ENCODE assay signal across 22 mouse cellular contexts in the genomic region with DNA sequence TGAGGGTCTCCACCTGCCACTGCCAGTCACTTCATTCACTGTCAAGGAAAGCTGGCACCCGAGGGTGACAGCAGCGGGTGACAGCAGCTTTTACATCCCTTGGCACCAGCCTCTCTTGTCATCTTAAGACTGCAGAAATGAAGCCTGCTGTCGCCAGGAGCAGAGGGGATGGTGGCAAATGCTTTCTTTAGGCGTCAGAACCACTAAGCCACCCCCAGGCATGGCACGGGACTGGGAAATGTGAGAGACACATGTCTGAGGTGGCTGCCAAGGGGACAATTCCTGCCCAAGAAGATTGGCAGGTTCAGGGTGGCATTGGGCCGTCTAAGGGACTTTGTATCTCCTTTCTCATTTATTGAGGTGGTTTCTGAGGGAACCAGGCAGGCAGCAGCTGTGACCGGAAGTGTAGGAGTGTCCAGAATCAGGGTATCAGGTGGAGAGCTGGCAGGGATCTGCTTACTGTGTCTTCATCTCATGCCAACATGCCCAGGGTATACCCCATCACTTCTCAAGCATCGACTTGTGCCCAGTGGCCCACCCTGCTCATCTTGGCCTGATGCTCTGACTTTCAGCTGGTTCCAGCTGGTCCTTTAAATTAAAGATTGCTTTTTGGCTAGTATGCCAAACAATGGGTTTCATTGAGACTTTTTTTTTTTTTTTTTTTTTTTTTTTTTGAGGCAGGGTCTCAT. TPM values are rescaled to one million over a fixed set of nuclear protein-coding genes. Genes with fewer than 3 reads are reported as not detected.
DNase-seq lines count a peak whose midpoint lies in the region; ATAC-seq lines count a peak whose summit lies in the region.
"Had no signal": no experiment of that assay in that cellular context is flagged by ENCODE, and none has a peak within 500 bp of the region (broad histone marks: within the 10 kb centered on the region; RNA-seq: fewer than 3 reads in every experiment).

No protein-coding gene starts in this region.

- WGBS in hindbrain, embryonic 15.5 days = 66% methylated on average over 8 of the region's 8 CpGs
- WGBS in hindbrain, embryonic 12.5 days = 72% methylated on average over 8 of the region's 8 CpGs
- 72% methylated on average over 8 of the region's 8 CpGs for WGBS in midbrain, embryonic 16.5 days
- whole genome bisulfite sequencing in midbrain, embryonic 10.5 days = 79% methylated on average over 8 of the region's 8 CpGs
- 73% methylated on average over 8 of the region's 8 CpGs for WGBS in heart, embryonic 10.5 days

- peak; percentile 72 to 85 for DNase-seq in cerebellum, postnatal 10 days
- DNase-seq in cerebellum, adult 18-20 months = no peak
- no peak for DNase-seq in midbrain, embryonic 10.5 days (ENCODE audit: low spot score)
- DNase-seq in heart, embryonic 10.5 days (ENCODE audit: low spot score) = no peak
- no peak for DNase-seq in frontal cortex, postnatal 25 days (ENCODE audit: low spot score in 2 of 2)
- DNase-seq: adrenal gland, adult 8-10 months; cerebellum, adult 9-10 months; gastrocnemius, postnatal 10 days; heart, adult 11 months; thymus, adult 18-20 months had no signal

- no peak overlapping the region for H3K4me2 ChIP-seq in hindbrain, embryonic 15.5 days
- no peak overlapping the region for H3K4me2 ChIP-seq in hindbrain, embryonic 12.5 days (replicated peaks)
- no peak overlapping the region for H3K4me2 ChIP-seq in midbrain, embryonic 16.5 days (ENCODE audit: low read length)
- H3K4me2 ChIP-seq: embryonic facial prominence, embryonic 12.5 days; heart, embryonic 12.5 days; liver, embryonic 15.5 days; lung, embryonic 15.5 days had no signal

- no peak overlapping the region for H3K9ac ChIP-seq in hindbrain, embryonic 15.5 days
- H3K9ac ChIP-seq in hindbrain, embryonic 12.5 days = no peak overlapping the region
- H3K9ac ChIP-seq in midbrain, embryonic 16.5 days (ENCODE audit: low read depth, low read length) = no peak overlapping the region
- H3K9ac ChIP-seq: embryonic facial prominence, embryonic 12.5 days; heart, embryonic 12.5 days; liver, embryonic 15.5 days; lung, embryonic 15.5 days had no signal

- H3K9me3 ChIP-seq in hindbrain, embryonic 15.5 days = no peaks in the 10 kb centered on the region
- H3K9me3 ChIP-seq in hindbrain, embryonic 12.5 days (replicated peaks) = no peaks in the 10 kb centered on the region
- H3K9me3 ChIP-seq in midbrain, embryonic 16.5 days (replicated peaks; ENCODE audit: control insufficient read depth, low read length, poor library complexity, severe bottlenecking) = no peaks in the 10 kb centered on the region
- H3K9me3 ChIP-seq in midbrain, embryonic 10.5 days (replicated peaks) = no peaks in the 10 kb centered on the region
- H3K9me3 ChIP-seq in heart, embryonic 10.5 days = no peaks in the 10 kb centered on the region
- H3K9me3 ChIP-seq: embryonic facial prominence, embryonic 12.5 days; heart, embryonic 12.5 days; limb, embryonic 10.5 days; liver, embryonic 15.5 days; lung, embryonic 15.5 days; megakaryocyte, embryonic 14.5 days had no signal

- H3K27ac ChIP-seq in hindbrain, embryonic 15.5 days (replicated peaks) = 0 out of 2 replicates have a peak overlapping the region, but pooled peaks have one; percentile 2
- H3K27ac ChIP-seq in hindbrain, embryonic 12.5 days = no peak overlapping the region
- H3K27ac ChIP-seq in midbrain, embryonic 16.5 days (ENCODE audit: low read length) = no peak overlapping the region
- H3K27ac ChIP-seq in midbrain, embryonic 10.5 days (replicated peaks) = no peak overlapping the region
- H3K27ac ChIP-seq in heart, embryonic 10.5 days = no peak overlapping the region
- H3K27ac ChIP-seq: embryonic facial prominence, embryonic 12.5 days; limb, embryonic 10.5 days; liver, embryonic 15.5 days; lung, embryonic 15.5 days had no signal

- H3K4me3 ChIP-seq in hindbrain, embryonic 15.5 days = no peak overlapping the region
- H3K4me3 ChIP-seq in hindbrain, embryonic 12.5 days = no peak overlapping the region
- H3K4me3 ChIP-seq in midbrain, embryonic 16.5 days (ENCODE audit: low read depth, low read length) = no peak overlapping the region
- H3K4me3 ChIP-seq in midbrain, embryonic 10.5 days = no peak overlapping the region
- no peak overlapping the region for H3K4me3 ChIP-seq in heart, embryonic 10.5 days
- H3K4me3 ChIP-seq: embryonic facial prominence, embryonic 12.5 days; heart, embryonic 12.5 days; limb, embryonic 10.5 days; liver, embryonic 15.5 days; lung, embryonic 15.5 days; megakaryocyte, embryonic 14.5 days had no signal

- H3K4me1 ChIP-seq in hindbrain, embryonic 15.5 days (replicated peaks) = peaks cover 4% of the 10 kb centered on the region; the same call in 1 of the 2 replicates
- peaks cover 4% of the 10 kb centered on the region; the same call in 1 of the 2 replicates for H3K4me1 ChIP-seq in hindbrain, embryonic 12.5 days
- H3K4me1 ChIP-seq in midbrain, embryonic 16.5 days (ENCODE audit: control insufficient read depth, insufficient read depth, low read length) = no peaks in the 10 kb centered on the region
- peaks cover 8% of the 10 kb centered on the region for H3K4me1 ChIP-seq in midbrain, embryonic 10.5 days
- H3K4me1 ChIP-seq in heart, embryonic 10.5 days = peaks cover 6% of the 10 kb centered on the region; the same call in 1 of the 2 replicates
- H3K4me1 ChIP-seq: embryonic facial prominence, embryonic 12.5 days; heart, embryonic 12.5 days; liver, embryonic 15.5 days; lung, embryonic 15.5 days had no signal

- H3K27me3 ChIP-seq in hindbrain, embryonic 15.5 days = 0 out of 2 replicates have a peak, but pooled peaks cover 14% of the 10 kb centered on the region
- peaks cover 5% of the 10 kb centered on the region; the same call in 1 of the 2 replicates for H3K27me3 ChIP-seq in hindbrain, embryonic 12.5 days
- H3K27me3 ChIP-seq in midbrain, embryonic 16.5 days (ENCODE audit: control insufficient read depth, insufficient read depth, low read depth, low read length) = no peaks in the 10 kb centered on the region; the same call in 1 of the 2 replicates
- H3K27me3 ChIP-seq in midbrain, embryonic 10.5 days (ENCODE audit: low read depth, poor library complexity, severe bottlenecking) = peaks cover 15% of the 10 kb centered on the region
- peaks cover 70% of the 10 kb centered on the region for H3K27me3 ChIP-seq in heart, embryonic 10.5 days (ENCODE audit: insufficient read depth, poor library complexity, severe bottlenecking)
- H3K27me3 ChIP-seq: embryonic facial prominence, embryonic 12.5 days had no signal

- H3K36me3 ChIP-seq in hindbrain, embryonic 15.5 days = no peaks in the 10 kb centered on the region
- no peaks in the 10 kb centered on the region for H3K36me3 ChIP-seq in hindbrain, embryonic 12.5 days
- H3K36me3 ChIP-seq in midbrain, embryonic 16.5 days (ENCODE audit: control insufficient read depth, insufficient read depth, low read length) = no peaks in the 10 kb centered on the region
- no peaks in the 10 kb centered on the region for H3K36me3 ChIP-seq in midbrain, embryonic 10.5 days
- no peaks in the 10 kb centered on the region for H3K36me3 ChIP-seq in heart, embryonic 10.5 days
- H3K36me3 ChIP-seq: embryonic facial prominence, embryonic 12.5 days; heart, embryonic 12.5 days; limb, embryonic 10.5 days; liver, embryonic 15.5 days; lung, embryonic 15.5 days had no signal

- peak; percentile 59 for ATAC-seq in hindbrain, embryonic 15.5 days (ENCODE audit: low FRiP score, low read depth)
- ATAC-seq in hindbrain, embryonic 12.5 days (ENCODE audit: low FRiP score) = no peak
- ATAC-seq in midbrain, embryonic 16.5 days = 0 out of 2 replicates have a peak, but pooled peaks have one; percentile 58
- ATAC-seq: activated CD4-positive, CD25-positive, alpha-beta regulatory T cell, adult 4 months; intestine, postnatal 0 days had no signal

RNA-seq across cellular contexts. Expression of gene Mocs3, which starts 17.9 kb away (rescaled TPM):
- 8.5 and 10.2 TPM in 2 replicates for polyA plus RNA-seq in hindbrain, embryonic 15.5 days (2015; fragmentation: Nextera tagmentation; extraction: Ambion mirVana)
- 12.2 and 13.7 TPM in 2 replicates for polyA plus RNA-seq in hindbrain, embryonic 12.5 days (2016; fragmentation: Nextera tagmentation; extraction: Ambion mirVana)
- 7.5 and 8.5 TPM in 2 replicates for polyA plus RNA-seq in midbrain, embryonic 16.5 days (2015; fragmentation: Nextera tagmentation; extraction: Ambion mirVana)
- 6.9 and 7.0 TPM in 2 replicates for polyA plus RNA-seq in midbrain, embryonic 10.5 days (2016; fragmentation: Nextera tagmentation; extraction: Ambion mirVana)
- 5.3 and 7.3 TPM in 2 replicates for polyA plus RNA-seq in heart, embryonic 10.5 days (2016; fragmentation: Nextera tagmentation; extraction: Ambion mirVana)

RNA-seq across cellular contexts. Expression of gene Dpm1, which starts 17.9 kb away (rescaled TPM):
- polyA plus RNA-seq in hindbrain, embryonic 15.5 days (2015; fragmentation: Nextera tagmentation; extraction: Ambion mirVana) = 54.6 and 62.1 TPM in 2 replicates
- 77.2 and 83.6 TPM in 2 replicates for polyA plus RNA-seq in hindbrain, embryonic 12.5 days (2016; fragmentation: Nextera tagmentation; extraction: Ambion mirVana)
- 80.3 and 83.4 TPM in 2 replicates for polyA plus RNA-seq in midbrain, embryonic 16.5 days (2015; fragmentation: Nextera tagmentation; extraction: Ambion mirVana)
- polyA plus RNA-seq in midbrain, embryonic 10.5 days (2016; fragmentation: Nextera tagmentation; extraction: Ambion mirVana) = 86.0 and 88.9 TPM in 2 replicates
- 79.5 and 84.1 TPM in 2 replicates for polyA plus RNA-seq in heart, embryonic 10.5 days (2016; fragmentation: Nextera tagmentation; extraction: Ambion mirVana)

RNA-seq across cellular contexts. Expression of gene Gm20716, which starts 18.1 kb away (rescaled TPM):
- polyA plus RNA-seq in hindbrain, embryonic 15.5 days (2015; fragmentation: Nextera tagmentation; extraction: Ambion mirVana) = 18.2 and 22.2 TPM in 2 replicates
- 21.7 and 22.8 TPM in 2 replicates for polyA plus RNA-seq in hindbrain, embryonic 12.5 days (2016; fragmentation: Nextera tagmentation; extraction: Ambion mirVana)
- 18.2 and 21.7 TPM in 2 replicates for polyA plus RNA-seq in midbrain, embryonic 16.5 days (2015; fragmentation: Nextera tagmentation; extraction: Ambion mirVana)
- polyA plus RNA-seq in midbrain, embryonic 10.5 days (2016; fragmentation: Nextera tagmentation; extraction: Ambion mirVana) = 17.2 and 18.1 TPM in 2 replicates
- polyA plus RNA-seq in heart, embryonic 10.5 days (2016; fragmentation: Nextera tagmentation; extraction: Ambion mirVana) = 12.5 and 16.6 TPM in 2 replicates
- polyA plus RNA-seq: small intestine, adult 2 months had no signal

RNA-seq across cellular contexts. Expression of gene Kcng1, which starts 33.2 kb away (rescaled TPM):
- 1.8 and 1.9 TPM in 2 replicates for polyA plus RNA-seq in hindbrain, embryonic 15.5 days (2015; fragmentation: Nextera tagmentation; extraction: Ambion mirVana)
- 1.0 and 1.2 TPM in 2 replicates for polyA plus RNA-seq in hindbrain, embryonic 12.5 days (2016; fragmentation: Nextera tagmentation; extraction: Ambion mirVana)
- 3.5 and 3.6 TPM in 2 replicates for polyA plus RNA-seq in midbrain, embryonic 16.5 days (2015; fragmentation: Nextera tagmentation; extraction: Ambion mirVana)
- polyA plus RNA-seq in midbrain, embryonic 10.5 days (2016; fragmentation: Nextera tagmentation; extraction: Ambion mirVana) = 4.2 and 4.4 TPM in 2 replicates
- 2.6 and 4.2 TPM in 2 replicates for polyA plus RNA-seq in heart, embryonic 10.5 days (2016; fragmentation: Nextera tagmentation; extraction: Ambion mirVana)
- polyA plus RNA-seq: activated CD4-positive, CD25-positive, alpha-beta regulatory T cell, adult 4 months had no signal

RNA-seq across cellular contexts. Expression of gene Adnp, which starts 41.4 kb away (rescaled TPM):
- polyA plus RNA-seq in hindbrain, embryonic 15.5 days (2015; fragmentation: Nextera tagmentation; extraction: Ambion mirVana) = 14.7 and 15.3 TPM in 2 replicates
- 19.1 and 20.6 TPM in 2 replicates for polyA plus RNA-seq in hindbrain, embryonic 12.5 days (2016; fragmentation: Nextera tagmentation; extraction: Ambion mirVana)
- 2.7 and 2.8 TPM in 2 replicates for polyA plus RNA-seq in midbrain, embryonic 16.5 days (2015; fragmentation: Nextera tagmentation; extraction: Ambion mirVana)
- 1.7 and 2.5 TPM in 2 replicates for polyA plus RNA-seq in midbrain, embryonic 10.5 days (2016; fragmentation: Nextera tagmentation; extraction: Ambion mirVana)
- 2.2 and 2.5 TPM in 2 replicates for polyA plus RNA-seq in heart, embryonic 10.5 days (2016; fragmentation: Nextera tagmentation; extraction: Ambion mirVana)

Comparison
In these comparisons a context has a peak if more than half of its experiments do, and no peak if none do; other contexts are left out.
1. DNase-seq: peak in cerebellum, postnatal 10 days (2 of 2); none in cerebellum, adult 18-20 months (0 of 2), midbrain, embryonic 10.5 days (single experiment), heart, embryonic 10.5 days (single experiment) and frontal cortex, postnatal 25 days (0 of 2).